Mouse (Mus musculus) liver, postnatal 0 days (tissue): Measurements from ENCODE around the gene Pcsk7. TPM values are rescaled to one million over a fixed set of nuclear protein-coding genes. Genes with fewer than 3 reads are reported as not detected.

ENCODE experiments used
- ATAC-seq: fragments of 200-750 bp; cut with Nextera tagmentation; 2 replicates; pipeline ENCODE4 v1.8.0; 2017; ENCODE audit warnings: mild to moderate bottlenecking, moderate library complexity
- DNase-seq: peaks from one replicate; pipeline ENCODE4 v3.0.0-alpha.2; 2016
- H3K27ac ChIP-seq: fragments of 300-500 bp; sonication (generic); 2 replicates; pipeline ENCODE4 v1.5.1; 2014; ENCODE audit warnings: antibody characterized with exemption, moderate library complexity, mild to moderate bottlenecking, low read depth
- H3K27me3 ChIP-seq: fragments of 300-500 bp; sonication (generic); 2 replicates; pipeline ENCODE4 v1.6.1; 2014; ENCODE audit warnings: low read length, control low read depth, mixed read lengths; ENCODE audit not compliant: insufficient read depth
- H3K36me3 ChIP-seq: fragments of 300-500 bp; sonication (generic); replicated peaks from 2 replicates; pipeline ENCODE4 v1.6.1; 2014; ENCODE audit warnings: mild to moderate bottlenecking, control low read depth, low read length, moderate library complexity, mixed read lengths; ENCODE audit not compliant: insufficient read depth
- H3K4me1 ChIP-seq: fragments of 300-500 bp; sonication (generic); 2 replicates; pipeline ENCODE4 v1.6.1; 2014; ENCODE audit warnings: antibody characterized with exemption, mild to moderate bottlenecking, control low read depth; ENCODE audit not compliant: insufficient read depth
- H3K4me2 ChIP-seq: fragments of 300-500 bp; sonication (generic); 2 replicates; pipeline ENCODE4 v1.6.1; 2014; ENCODE audit warnings: low read depth, mild to moderate bottlenecking, low read length, moderate library complexity, mixed read lengths
- H3K4me3 ChIP-seq: fragments of 300-500 bp; sonication (generic); 2 replicates; pipeline ENCODE4 v1.5.1; 2014; ENCODE audit warnings: low read depth, low read length
- H3K9ac ChIP-seq: fragments of 300-500 bp; sonication (generic); replicated peaks from 2 replicates; pipeline ENCODE4 v1.6.1; 2014; ENCODE audit warnings: mild to moderate bottlenecking, moderate library complexity
- H3K9me3 ChIP-seq: fragments of 300-500 bp; sonication (generic); 2 replicates; pipeline ENCODE4 v1.6.1; 2016; ENCODE audit warnings: mild to moderate bottlenecking, control low read depth, low read length, mixed read lengths
- CTCF ChIP-seq: sonication (generic); IDR thresholded peaks from 2 replicates; pipeline ENCODE4 v1.5.1; 2016; ENCODE audit warnings: antibody characterized with exemption, low read depth
- EP300 ChIP-seq: IDR thresholded peaks from 2 replicates; pipeline ENCODE4 v1.6.1; 2016; ENCODE audit warnings: antibody characterized with exemption, low read depth, mild to moderate bottlenecking
- WGBS: fragments of 180-500 bp; shearing (Covaris S2); extraction: QIAGEN DNeasy Blood & Tissue Kit; methylation state at CpG from one replicate; pipeline ENCODE4 v1.1.7; 2014; ENCODE audit not compliant: insufficient replicate concordance; 5-methylcytosine and 5-hydroxymethylcytosine counted together
- polyA plus RNA-seq: library from polyadenylated mRNA; unstranded; fragments of >200 nt; fragmentation: Nextera tagmentation; extraction: Ambion mirVana; gene quantifications from 2 replicates; pipeline ENCODE4 v1.2.1, GENCODE M21; 2015

Pcsk7 gene
- polyA plus RNA-seq, 1 experiment from 2014 or later = 6.8 TPM

DNA sequence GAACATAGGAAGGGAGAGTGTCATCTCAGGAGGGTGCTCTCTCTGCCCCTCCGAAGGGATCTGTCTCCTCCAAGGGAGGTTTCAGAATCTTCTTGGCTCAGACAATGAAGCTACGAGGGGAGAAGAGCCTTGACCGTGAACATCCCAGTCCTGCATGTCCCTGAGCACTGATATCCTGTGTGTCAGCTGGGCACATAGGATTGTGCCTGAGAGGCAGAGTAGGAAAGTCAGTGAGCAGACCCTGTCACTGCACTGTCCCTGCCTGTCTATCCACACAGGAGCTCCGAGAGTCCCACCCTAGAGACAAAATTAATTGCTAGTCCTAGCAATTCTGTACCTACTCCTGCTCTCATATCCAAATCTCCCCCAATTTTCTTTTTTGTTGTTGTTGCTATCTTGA, 45.8 kb downstream of the Pcsk7 start:
- Histone ChIP-seq H3K4me2 (no peak overlapping the region), H3K9ac (no peak overlapping the region), H3K4me1 (peaks cover 19% of the 10 kb centered on the region), H3K27me3 (no peaks in the 10 kb centered on the region), H3K27ac (no peak overlapping the region), H3K36me3 (peaks cover 44% of the 10 kb centered on the region), H3K4me3 (no peak overlapping the region), H3K9me3 (no peaks in the 10 kb centered on the region)
- ATAC-seq = no peak
- WGBS = 97% methylated on average over 4 of the region's 4 CpGs
- no peak for DNase-seq
- TF ChIP-seq EP300 (no peak), CTCF (no peak)

DNA sequence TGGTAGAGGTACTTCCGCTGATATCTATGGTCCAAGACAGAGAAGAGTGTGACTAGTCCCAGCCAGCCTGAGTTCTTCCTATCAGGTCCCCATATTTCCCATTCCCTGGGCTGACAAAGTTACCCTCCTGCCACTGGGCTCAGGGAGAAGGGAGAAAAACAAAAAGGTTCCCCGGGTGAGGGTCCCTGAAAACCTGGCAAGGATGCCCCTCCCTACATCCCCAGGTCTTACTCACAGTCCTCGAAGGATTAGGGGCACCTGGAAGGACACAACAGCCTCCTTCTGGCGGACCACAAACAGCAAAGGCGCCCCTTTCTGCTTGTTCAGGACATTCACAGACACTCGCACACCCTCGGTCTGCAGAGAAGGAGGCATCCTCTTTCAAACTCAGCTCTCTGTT, 46.6 kb downstream of the Pcsk7 start:
- no peaks in the 10 kb centered on the region for H3K27me3 ChIP-seq
- no peak for TF ChIP-seq CTCF
- no peak for TF ChIP-seq EP300
- H3K4me3 ChIP-seq = peak overlapping the region; percentile 79; the same call in 1 of the 2 replicates
- no peak overlapping the region for H3K9ac ChIP-seq
- no peak overlapping the region for H3K27ac ChIP-seq
- peaks cover 19% of the 10 kb centered on the region for H3K4me1 ChIP-seq
- 79% methylated on average over 7 of the region's 7 CpGs for WGBS
- no peak for DNase-seq
- H3K36me3 ChIP-seq = peaks cover 39% of the 10 kb centered on the region
- peak overlapping the region; percentile 84 for H3K4me2 ChIP-seq
- ATAC-seq = no peak
- no peaks in the 10 kb centered on the region for H3K9me3 ChIP-seq

DNA sequence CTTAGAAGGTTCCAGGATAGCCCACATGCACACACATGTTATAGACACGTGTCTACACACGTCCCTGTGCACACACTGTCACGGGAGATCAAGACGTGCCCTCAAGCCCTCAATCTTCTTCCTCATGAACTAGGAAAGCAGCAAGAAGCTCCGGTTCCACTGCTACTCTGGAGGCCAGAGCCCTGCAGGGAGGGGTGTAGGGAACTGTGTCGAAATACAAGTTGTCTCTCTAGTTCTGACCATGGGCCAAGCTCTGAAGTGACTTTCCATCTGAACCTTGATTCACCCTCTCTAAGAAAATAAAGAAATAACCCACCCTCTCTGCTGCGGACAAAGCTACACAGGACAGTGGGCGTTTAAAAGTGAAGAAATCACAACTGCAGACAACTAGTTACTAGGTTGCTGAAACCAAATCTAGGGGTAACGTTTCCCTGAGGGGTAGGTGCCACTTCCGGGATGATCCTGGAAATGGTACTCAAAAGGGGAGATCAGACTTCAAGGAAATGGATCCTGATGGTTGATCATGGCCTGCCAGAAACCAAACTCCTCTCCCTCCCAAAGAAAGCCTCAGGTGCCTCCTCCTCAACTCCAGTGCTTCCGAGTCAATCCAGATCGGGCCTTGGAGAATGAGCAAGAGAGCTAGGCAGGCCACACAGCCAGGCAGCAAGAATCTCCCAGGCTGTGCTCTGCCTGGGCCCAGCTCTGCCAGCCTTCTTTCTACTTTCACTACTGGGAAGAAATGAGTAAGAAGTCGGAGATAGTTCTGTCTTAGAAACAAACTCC, 47.4 kb downstream of the Pcsk7 start:
- Histone ChIP-seq H3K4me1 (peaks cover 19% of the 10 kb centered on the region), H3K4me2 (peak overlapping the region; percentile 84), H3K9me3 (no peaks in the 10 kb centered on the region), H3K27me3 (no peaks in the 10 kb centered on the region), H3K9ac (peak overlapping the region; percentile 89), H3K36me3 (peaks cover 32% of the 10 kb centered on the region), H3K27ac (peak overlapping the region; percentile 95), H3K4me3 (peak overlapping the region; percentile 79)
- no peak for TF ChIP-seq EP300
- no peak for TF ChIP-seq CTCF
- 48% methylated on average over 13 of the region's 13 CpGs for WGBS
- ATAC-seq (no peak), DNase-seq (no peak)

DNA sequence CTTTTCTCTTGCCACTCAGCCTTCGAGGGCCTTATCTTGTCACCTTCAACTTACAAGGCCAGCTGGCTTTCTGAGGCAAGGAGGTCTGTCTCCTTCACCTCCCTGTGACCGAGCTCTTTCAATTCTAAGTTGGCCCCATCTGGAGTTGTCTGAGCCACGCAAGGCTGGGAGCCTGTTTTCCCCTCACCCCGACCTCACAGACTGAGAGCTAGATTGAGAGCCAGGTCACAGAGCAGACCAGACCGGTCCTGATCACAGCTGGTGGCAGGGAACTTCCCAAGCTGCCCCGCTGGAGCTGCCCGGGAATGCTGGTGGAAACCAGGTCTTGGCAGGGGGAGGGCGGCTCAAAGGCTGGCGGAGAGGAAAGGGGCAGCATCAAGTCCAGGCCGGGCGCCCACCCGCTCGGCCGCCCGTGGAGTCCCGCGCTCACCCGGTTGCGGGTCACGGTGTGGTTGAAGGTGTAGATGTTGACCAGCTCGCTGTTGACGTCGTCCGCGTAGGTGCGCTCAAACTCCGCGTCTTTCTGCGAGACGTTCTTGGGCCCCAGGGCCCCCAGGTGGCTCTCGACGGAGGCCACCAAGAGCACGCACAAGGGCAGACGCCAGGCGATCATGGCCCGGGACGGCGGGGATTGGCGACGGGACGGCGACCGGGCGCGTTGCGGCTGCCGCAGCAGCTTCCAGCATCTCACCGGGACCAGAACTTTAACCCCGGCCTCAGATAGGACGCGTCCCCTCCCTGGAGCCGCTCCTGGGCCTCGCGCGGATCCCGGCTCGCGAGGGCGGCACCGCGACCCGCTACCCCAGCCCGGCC, 48.2 kb downstream of the Pcsk7 start:
- H3K4me3 ChIP-seq = peak overlapping the region; percentile 79
- ATAC-seq (peak; percentile 64), DNase-seq (peak; percentile 68)
- H3K4me2 ChIP-seq = peak overlapping the region; percentile 84
- peaks cover 19% of the 10 kb centered on the region for H3K4me1 ChIP-seq
- TF ChIP-seq CTCF (no peak), EP300 (no peak)
- no peaks in the 10 kb centered on the region for H3K9me3 ChIP-seq
- peak overlapping the region; percentile 89 for H3K9ac ChIP-seq
- no peaks in the 10 kb centered on the region for H3K27me3 ChIP-seq
- H3K36me3 ChIP-seq = peaks cover 26% of the 10 kb centered on the region
- peak overlapping the region; percentile 95 for H3K27ac ChIP-seq
- WGBS = 4% methylated on average over 47 of the region's 63 CpGs

DNA sequence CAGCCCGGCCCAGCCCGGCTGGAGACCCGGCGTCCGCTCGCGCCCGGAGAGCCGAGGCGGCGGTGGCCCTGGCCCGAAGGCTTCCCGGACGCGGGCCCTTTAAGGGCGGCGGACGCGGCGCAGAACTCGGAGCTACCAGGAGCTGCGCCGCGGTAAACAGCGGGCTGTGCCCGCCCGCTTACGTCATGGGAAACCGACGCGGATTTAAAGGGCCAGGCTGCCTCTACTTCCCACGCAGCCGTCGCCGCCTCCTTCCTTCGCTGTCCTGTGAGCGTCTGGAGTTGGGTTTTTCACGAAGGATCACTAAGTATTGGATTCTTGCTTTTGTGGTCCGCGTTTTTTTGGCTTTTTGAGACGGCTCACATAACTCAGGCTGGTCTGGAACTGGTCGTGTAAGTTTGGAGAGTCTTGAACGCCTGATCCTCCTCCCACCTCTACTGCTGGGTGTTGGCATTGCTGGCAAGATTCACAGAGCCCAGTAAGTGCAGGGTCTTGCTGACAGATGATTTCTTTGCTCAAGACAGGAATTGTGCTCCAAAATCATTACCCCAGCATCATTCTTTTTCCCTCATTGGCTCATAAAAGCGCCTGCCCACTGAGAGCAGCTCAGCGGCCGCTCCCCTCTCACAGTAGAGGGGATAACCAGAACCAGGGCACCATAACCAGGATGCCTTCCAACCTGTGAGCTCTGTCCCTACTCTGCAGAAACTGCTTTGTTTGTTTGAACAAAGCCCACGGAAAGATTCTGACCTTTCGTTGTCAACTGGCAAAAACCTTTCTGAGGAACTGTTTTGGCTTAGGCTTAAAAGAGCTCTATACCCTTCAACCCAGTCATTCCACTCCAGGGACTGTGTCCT, 49.0 kb downstream of the Pcsk7 start, which contains the start of gene Sidt2:
Gene Sidt2, minus strand, starts transcription at position 152 of the 857 bp plus-strand sequence.
- Histone ChIP-seq H3K36me3 (peaks cover 18% of the 10 kb centered on the region), H3K9me3 (no peaks in the 10 kb centered on the region), H3K9ac (peak within 1 kb of the TSS; percentile 89), H3K4me3 (peak within 1 kb of the TSS; percentile 79), H3K27me3 (no peaks in the 10 kb centered on the region), H3K4me1 (peaks cover 23% of the 10 kb centered on the region), H3K4me2 (peak within 1 kb of the TSS; percentile 84), H3K27ac (peak within 1 kb of the TSS; percentile 95)
- no peak for TF ChIP-seq EP300
- TF ChIP-seq CTCF = 0 out of 2 replicates have a peak, but pooled peaks have one; percentile 4
- WGBS = 4% methylated on average over 36 of the region's 48 CpGs
- ATAC-seq (peak; percentile 93), DNase-seq (peak; percentile 90)
